Mouse (Mus musculus): ENCODE results near the gene Lhfpl1. TPM values are rescaled to one million over a fixed set of nuclear protein-coding genes. Genes with fewer than 3 reads are reported as not detected.

Lhfpl1 gene
- polyA plus RNA-seq, 1 experiment from 2014 or later: 3.7 TPM

Other genes with a start within 250 kb of the Lhfpl1 start
- 79.7 and 80.8 TPM in 2 replicates for gene Amot, start 156.1 kb upstream of the Lhfpl1 start, polyA plus RNA-seq (2016; fragmentation: Nextera tagmentation; extraction: Ambion mirVana)

Measured in limb, embryonic 12.5 days (tissue).